Mouse (Mus musculus): ENCODE data around the gene Tatdn2.
A peak's percentile ranks its signal among the peaks of the same experiment; 100 is the strongest.

- no peak for TF ChIP-seq POLR2AphosphoS2 (IDR thresholded peaks at IDR 0.05; ENCODE audit: insufficient read length, low read depth)
- TF ChIP-seq POLR2A (IDR thresholded peaks at IDR 0.05; ENCODE audit: insufficient read length, low read depth), result peak; percentile 53
- TF ChIP-seq CEBPB (IDR thresholded peaks at IDR 0.05; ENCODE audit: insufficient read depth, poor library complexity, severe bottlenecking), result peak; percentile 79
- TF ChIP-seq MAX (IDR thresholded peaks at IDR 0.05; ENCODE audit: low read depth), result no peak
- TF ChIP-seq MYOG (IDR thresholded peaks at IDR 0.05; ENCODE audit: control insufficient read depth in 1 of 3, insufficient read depth in 1 of 3, insufficient read length in 2 of 3, low read depth in 2 of 3), result peak in 2 of 3 experiments; percentile 49 to 74
- TF ChIP-seq TCF12 (IDR thresholded peaks at IDR 0.05; ENCODE audit: insufficient read depth, poor library complexity, severe bottlenecking), result no peak
- TF ChIP-seq USF1 (IDR thresholded peaks at IDR 0.05; ENCODE audit: low read depth), result no peak
- TF ChIP-seq REST (IDR thresholded peaks at IDR 0.05; ENCODE audit: insufficient read depth, insufficient read length), result no peak
- peak in 2 of 3 experiments; percentile 32 to 70 for TF ChIP-seq MYOD1 (IDR thresholded peaks at IDR 0.05; ENCODE audit: control insufficient read depth in 1 of 3, insufficient read length in 2 of 3, low read depth in 2 of 3)
Measured at GRCm38 (mm10) chr6:113690400-113691083, 6.3 kb upstream of the Tatdn2 start.
